Mouse (Mus musculus): ENCODE data around the gene Clybl. TPM values are rescaled to one million over a fixed set of nuclear protein-coding genes. Genes with fewer than 3 reads are reported as not detected.

Clybl gene
- total and polyA plus RNA-seq, 3 experiments: 16.5 to 25.7 (median 18.7) TPM

DNA sequence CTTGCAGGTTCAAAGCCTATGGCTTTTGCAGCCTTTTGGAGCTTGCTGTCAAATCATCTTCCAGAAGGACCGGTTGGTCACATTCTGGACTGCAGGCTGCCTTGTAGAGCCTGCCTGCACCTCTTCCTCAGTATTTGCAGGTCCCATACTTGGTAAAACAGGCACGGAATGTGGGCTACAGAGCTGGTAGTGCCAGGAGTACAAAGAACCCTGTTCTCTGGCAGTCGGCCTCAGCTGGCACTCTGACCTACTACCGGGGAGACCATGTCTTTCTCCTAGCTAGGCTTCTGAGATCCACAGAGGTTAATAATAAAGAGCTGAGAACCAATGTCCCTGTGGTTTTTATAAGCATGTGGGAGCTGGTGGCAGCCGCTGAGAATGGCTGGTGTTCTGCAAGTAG, 8.4 kb downstream of the Clybl start:
- Histone ChIP-seq H3K27me3 (replicated peaks) (no peaks in the 10 kb centered on the region), H3K79me2 (replicated peaks; ENCODE audit: control insufficient read depth, extremely low read depth, insufficient read depth, poor library complexity, severe bottlenecking) (no peaks in the 10 kb centered on the region), H3K36me3 (replicated peaks in 1 of 2; ENCODE audit: control insufficient read depth in 1 of 2, insufficient read depth in 1 of 2, low read length in 1 of 2) (peaks cover 0 to 3% of the 10 kb centered on the region in 2 experiments), H3K4me3 (replicated peaks in 1 of 3; ENCODE audit: low read depth in 2 of 3, low read length in 2 of 3, poor library complexity in 1 of 3) (no peak overlapping the region), H3K27ac (ENCODE audit: insufficient read depth, low read depth) (no peak overlapping the region), H3K9me3 (replicated peaks; ENCODE audit: low read length) (peaks cover 2% of the 10 kb centered on the region), H3K4me2 (ENCODE audit: insufficient read depth, low read depth, poor library complexity, severe bottlenecking) (no peak overlapping the region), H3K9ac (ENCODE audit: insufficient read depth, low read depth) (no peak overlapping the region), H3K4me1 (ENCODE audit: control insufficient read depth in 1 of 2, insufficient read depth in 2 of 2) (peaks cover 2 to 24% of the 10 kb centered on the region in 2 experiments; a peak in 2 of 4 replicates)
- TF ChIP-seq SMC3 (IDR thresholded peaks at IDR 0.05; ENCODE audit: low read depth, low read length): no peak
- no peak for TF ChIP-seq RCOR1 (conservative IDR thresholded peaks at IDR 0.05; ENCODE audit: low read depth, low read length)
- in situ Hi-C loops (cut with MboI; ENCODE audit: low pct_ligation_motif_present, low pct_unique_long_range_greater_than_20kb, low sequenced_read_pairs) (no loop called here), dilution Hi-C loops (cut with MboI; ENCODE audit: extremely low pct_ligation_motif_present, extremely low pct_unique_long_range_greater_than_20kb, low sequenced_read_pairs) (no loop called here)
- DNase-seq (ENCODE audit: extremely low read depth): no peak

DNA sequence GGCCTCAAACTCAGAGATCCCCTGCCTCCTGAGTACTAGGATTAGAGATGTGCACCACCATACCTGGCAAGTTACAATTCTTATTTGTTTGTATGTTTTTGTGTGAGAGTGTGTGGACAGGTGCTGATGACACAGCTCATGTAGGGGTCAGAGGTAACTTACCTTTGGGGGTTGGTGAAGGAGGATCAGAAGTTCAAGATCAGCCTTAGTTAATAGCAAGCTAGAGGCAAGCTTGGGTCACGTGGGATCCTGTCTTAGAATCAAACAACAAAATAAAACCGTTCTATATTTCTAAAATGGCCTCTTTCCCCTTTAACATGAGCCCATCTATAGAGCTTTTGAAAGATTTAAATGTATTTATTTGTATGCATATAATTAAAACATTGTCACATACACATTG, 9.0 kb downstream of the Clybl start:
- Histone ChIP-seq H3K79me2 (replicated peaks; ENCODE audit: control insufficient read depth, extremely low read depth, insufficient read depth, poor library complexity, severe bottlenecking) (no peaks in the 10 kb centered on the region), H3K4me1 (ENCODE audit: control insufficient read depth in 1 of 2, insufficient read depth in 2 of 2) (peaks cover 2 to 25% of the 10 kb centered on the region in 2 experiments; a peak in 2 of 4 replicates), H3K9me3 (replicated peaks; ENCODE audit: low read length) (peaks cover 2% of the 10 kb centered on the region), H3K36me3 (replicated peaks in 1 of 2; ENCODE audit: control insufficient read depth in 1 of 2, insufficient read depth in 1 of 2, low read length in 1 of 2) (peaks cover 0 to 3% of the 10 kb centered on the region in 2 experiments), H3K4me3 (replicated peaks in 1 of 3; ENCODE audit: low read depth in 2 of 3, low read length in 2 of 3, poor library complexity in 1 of 3) (no peak overlapping the region), H3K27me3 (replicated peaks) (no peaks in the 10 kb centered on the region), H3K27ac (ENCODE audit: insufficient read depth, low read depth) (no peak overlapping the region), H3K4me2 (ENCODE audit: insufficient read depth, low read depth, poor library complexity, severe bottlenecking) (no peak overlapping the region), H3K9ac (ENCODE audit: insufficient read depth, low read depth) (no peak overlapping the region)
- no peak for TF ChIP-seq PAX5 (IDR thresholded peaks at IDR 0.05; ENCODE audit: low read length)
- TF ChIP-seq NELFE (IDR thresholded peaks at IDR 0.05; ENCODE audit: low read depth, low read length): no peak
- no peak for TF ChIP-seq ZNF384 (IDR thresholded peaks at IDR 0.05; ENCODE audit: low read depth, low read length)
- TF ChIP-seq HCFC1 (IDR thresholded peaks at IDR 0.05; ENCODE audit: low read depth, low read length): no peak
- no peak for TF ChIP-seq IRF4 (IDR thresholded peaks at IDR 0.05; ENCODE audit: low read depth, low read length)
- no peak for TF ChIP-seq EP300 (IDR thresholded peaks at IDR 0.05; ENCODE audit: low read length)
- no peak for TF ChIP-seq USF1 (IDR thresholded peaks at IDR 0.05; ENCODE audit: low read depth, low read length)
- TF ChIP-seq ZMIZ1 (IDR thresholded peaks at IDR 0.05; ENCODE audit: low read depth, low read length): no peak
- no peak for TF ChIP-seq GABPA (IDR thresholded peaks at IDR 0.05; ENCODE audit: insufficient replicate concordance, low read depth, low read length)
- TF ChIP-seq TBP (conservative IDR thresholded peaks at IDR 0.05; ENCODE audit: low read depth, low read length): no peak
- no peak for TF ChIP-seq JUND (conservative IDR thresholded peaks at IDR 0.05; ENCODE audit: low read depth, low read length)
- TF ChIP-seq POLR2A (IDR thresholded peaks at IDR 0.05; ENCODE audit: low read depth, low read length): no peak
- no peak for TF ChIP-seq MAZ (IDR thresholded peaks at IDR 0.05; ENCODE audit: low read depth, low read length)
- no peak for TF ChIP-seq MXI1 (IDR thresholded peaks at IDR 0.05; ENCODE audit: low read depth, low read length)
- no peak for TF ChIP-seq E2F4 (IDR thresholded peaks at IDR 0.05; ENCODE audit: insufficient replicate concordance, low read depth, low read length)
- TF ChIP-seq NRF1 (IDR thresholded peaks at IDR 0.05; ENCODE audit: low read depth, low read length): no peak
- TF ChIP-seq TCF12 (IDR thresholded peaks at IDR 0.05; ENCODE audit: low read depth, low read length): no peak
- no peak for TF ChIP-seq KAT2A (IDR thresholded peaks at IDR 0.05; ENCODE audit: insufficient replicate concordance, low read length)
- no peak for TF ChIP-seq UBTF (IDR thresholded peaks at IDR 0.05; ENCODE audit: low read depth, low read length)
- dilution Hi-C loops (cut with MboI; ENCODE audit: extremely low pct_ligation_motif_present, extremely low pct_unique_long_range_greater_than_20kb, low sequenced_read_pairs) (no loop called here), in situ Hi-C loops (cut with MboI; ENCODE audit: low pct_ligation_motif_present, low pct_unique_long_range_greater_than_20kb, low sequenced_read_pairs) (no loop called here)
- no peak for DNase-seq (ENCODE audit: extremely low read depth)

Data from CH12.LX (cell line).